Mouse (Mus musculus) lung, embryonic 14.5 days (tissue): ENCODE data around the gene Msi2. TPM values are rescaled to one million over a fixed set of nuclear protein-coding genes. Genes with fewer than 3 reads are reported as not detected.

Experiments
- ATAC-seq: fragments of 200-750 bp; cut with Nextera tagmentation; 2 replicates; pipeline ENCODE4 v1.8.0; 2017; ENCODE audit warnings: mild to moderate bottlenecking, moderate TSS enrichment, moderate library complexity; ENCODE audit not compliant: insufficient read depth
- DNase-seq: peaks from one replicate; pipeline ENCODE4 v3.0.0-alpha.2; 2015
- H3K27ac ChIP-seq: fragments of 300-500 bp; sonication (generic); 2 replicates; pipeline ENCODE4 v1.5.1; 2014; ENCODE audit warnings: low read depth, mild to moderate bottlenecking, moderate library complexity
- H3K27me3 ChIP-seq: fragments of 300-500 bp; sonication (generic); 2 replicates; pipeline ENCODE4 v1.6.1; 2014; ENCODE audit warnings: low read length, control low read depth; ENCODE audit not compliant: insufficient read depth
- H3K36me3 ChIP-seq: fragments of 300-500 bp; sonication (generic); 2 replicates; pipeline ENCODE4 v1.6.1; 2014; ENCODE audit warnings: control low read depth; ENCODE audit not compliant: insufficient read depth
- H3K4me1 ChIP-seq: fragments of 300-500 bp; sonication (generic); 2 replicates; pipeline ENCODE4 v1.6.1; 2014; ENCODE audit warnings: antibody characterized with exemption, control low read depth; ENCODE audit not compliant: insufficient read depth
- H3K4me2 ChIP-seq: fragments of 300-500 bp; sonication (generic); 2 replicates; pipeline ENCODE4 v1.6.1; 2014; ENCODE audit warnings: mild to moderate bottlenecking
- H3K4me3 ChIP-seq: fragments of 300-500 bp; sonication (generic); 2 replicates; pipeline ENCODE4 v1.5.1; 2014; ENCODE audit warnings: low read depth, low read length
- H3K9ac ChIP-seq: fragments of 300-500 bp; sonication (generic); 2 replicates; pipeline ENCODE4 v1.6.1; 2014
- H3K9me3 ChIP-seq: fragments of 300-500 bp; sonication (generic); 2 replicates; pipeline ENCODE4 v1.6.1; 2016; ENCODE audit warnings: low read depth, low read length, control low read depth
- CTCF ChIP-seq: IDR thresholded peaks from 2 replicates; pipeline ENCODE4 v1.5.1; 2016; ENCODE audit warnings: antibody characterized with exemption, low read depth
- WGBS: fragments of 180-500 bp; shearing (Covaris S2); extraction: QIAGEN DNeasy Blood & Tissue Kit; methylation state at CpG from one replicate; pipeline ENCODE4 v1.1.7; 2014; 5-methylcytosine and 5-hydroxymethylcytosine counted together
- polyA plus RNA-seq: library from polyadenylated mRNA; unstranded; fragments of >200 nt; fragmentation: Nextera tagmentation; extraction: Ambion mirVana; gene quantifications from 2 replicates; pipeline ENCODE4 v1.2.1, GENCODE M21; 2014

The Msi2 gene
- polyA plus RNA-seq, 1 experiment from 2014 or later = 12.7 TPM

GRCm38 (mm10) chr11:88550083-88550907 is 168.0 kb downstream of the Msi2 start:
- Histone ChIP-seq H3K9ac (no peak overlapping the region), H3K36me3 (no peaks in the 10 kb centered on the region), H3K27me3 (no peaks in the 10 kb centered on the region), H3K9me3 (no peaks in the 10 kb centered on the region), H3K4me1 (peaks cover 38% of the 10 kb centered on the region), H3K4me2 (no peak overlapping the region), H3K27ac (no peak overlapping the region), H3K4me3 (no peak overlapping the region)
- 57% methylated on average over 6 of the region's 6 CpGs for WGBS
- DNase-seq (no peak), ATAC-seq (no peak)
- TF ChIP-seq CTCF = peak; percentile 12; the same call in 1 of the 2 replicates

- H3K4me1 ChIP-seq = peaks cover 35% of the 10 kb centered on the region
- ATAC-seq (no peak), DNase-seq (no peak)
- H3K27me3 ChIP-seq = no peaks in the 10 kb centered on the region
- H3K9ac ChIP-seq = no peak overlapping the region
- no peaks in the 10 kb centered on the region for H3K9me3 ChIP-seq
- no peak for TF ChIP-seq CTCF
- no peak overlapping the region for H3K27ac ChIP-seq
- H3K4me2 ChIP-seq = no peak overlapping the region
- WGBS = 87% methylated on average over 13 of the region's 13 CpGs
- no peaks in the 10 kb centered on the region for H3K36me3 ChIP-seq
- H3K4me3 ChIP-seq = no peak overlapping the region
These were observed 168.8 kb downstream of the Msi2 start for GRCm38 (mm10) chr11:88549529-88549900.

GRCm38 (mm10) chr11:88548832-88549528 is 169.3 kb downstream of the Msi2 start:
- ATAC-seq = no peak
- Histone ChIP-seq H3K4me2 (no peak overlapping the region), H3K4me1 (peaks cover 34% of the 10 kb centered on the region), H3K9me3 (no peaks in the 10 kb centered on the region), H3K27me3 (no peaks in the 10 kb centered on the region), H3K27ac (no peak overlapping the region), H3K4me3 (no peak overlapping the region), H3K9ac (no peak overlapping the region), H3K36me3 (no peaks in the 10 kb centered on the region)
- WGBS = 72% methylated on average over 6 of the region's 6 CpGs
- TF ChIP-seq CTCF = no peak
- DNase-seq = no peak

- 67% methylated on average over 7 of the region's 7 CpGs for WGBS
- Histone ChIP-seq H3K27me3 (no peaks in the 10 kb centered on the region), H3K9me3 (no peaks in the 10 kb centered on the region), H3K9ac (no peak overlapping the region), H3K4me1 (peaks cover 28% of the 10 kb centered on the region), H3K36me3 (no peaks in the 10 kb centered on the region), H3K4me2 (no peak overlapping the region), H3K4me3 (no peak overlapping the region), H3K27ac (no peak overlapping the region)
- no peak for TF ChIP-seq CTCF
- no peak for DNase-seq
- ATAC-seq = peak; percentile 22; the same call in 1 of the 2 replicates
These were observed 169.9 kb downstream of the Msi2 start for GRCm38 (mm10) chr11:88548423-88548822.

- TF ChIP-seq CTCF = no peak
- no peak for ATAC-seq
- Histone ChIP-seq H3K9me3 (no peaks in the 10 kb centered on the region), H3K4me1 (peaks cover 41% of the 10 kb centered on the region), H3K4me2 (no peak overlapping the region), H3K27me3 (no peaks in the 10 kb centered on the region), H3K4me3 (no peak overlapping the region), H3K36me3 (no peaks in the 10 kb centered on the region), H3K27ac (no peak overlapping the region), H3K9ac (no peak overlapping the region)
- WGBS = 78% methylated on average over 6 of the region's 6 CpGs
- no peak for DNase-seq
These were observed 174.5 kb downstream of the Msi2 start for GRCm38 (mm10) chr11:88543771-88544170.

- no peak overlapping the region for H3K9ac ChIP-seq
- no peak overlapping the region for H3K27ac ChIP-seq
- DNase-seq = peak; percentile 67
- peak; percentile 7; the same call in 1 of the 2 replicates for ATAC-seq
- TF ChIP-seq CTCF = no peak
- no peaks in the 10 kb centered on the region for H3K36me3 ChIP-seq
- peaks cover 35% of the 10 kb centered on the region for H3K4me1 ChIP-seq
- no peaks in the 10 kb centered on the region for H3K9me3 ChIP-seq
- no peak overlapping the region for H3K4me3 ChIP-seq
- 23% methylated on average over 3 of the region's 3 CpGs for WGBS
- H3K4me2 ChIP-seq = no peak overlapping the region
- no peaks in the 10 kb centered on the region for H3K27me3 ChIP-seq
These were observed 175.5 kb downstream of the Msi2 start for GRCm38 (mm10) chr11:88542817-88543216.
